Mouse (Mus musculus): ENCODE results near the gene Wrap53. TPM values are rescaled to one million over a fixed set of nuclear protein-coding genes. Genes with fewer than 3 reads are reported as not detected.
A peak's percentile ranks its signal among the peaks of the same experiment; 100 is the strongest.

Gene Wrap53
- polyA plus RNA-seq, 1 experiment from 2014 or later, result 23.6 TPM

DNA sequence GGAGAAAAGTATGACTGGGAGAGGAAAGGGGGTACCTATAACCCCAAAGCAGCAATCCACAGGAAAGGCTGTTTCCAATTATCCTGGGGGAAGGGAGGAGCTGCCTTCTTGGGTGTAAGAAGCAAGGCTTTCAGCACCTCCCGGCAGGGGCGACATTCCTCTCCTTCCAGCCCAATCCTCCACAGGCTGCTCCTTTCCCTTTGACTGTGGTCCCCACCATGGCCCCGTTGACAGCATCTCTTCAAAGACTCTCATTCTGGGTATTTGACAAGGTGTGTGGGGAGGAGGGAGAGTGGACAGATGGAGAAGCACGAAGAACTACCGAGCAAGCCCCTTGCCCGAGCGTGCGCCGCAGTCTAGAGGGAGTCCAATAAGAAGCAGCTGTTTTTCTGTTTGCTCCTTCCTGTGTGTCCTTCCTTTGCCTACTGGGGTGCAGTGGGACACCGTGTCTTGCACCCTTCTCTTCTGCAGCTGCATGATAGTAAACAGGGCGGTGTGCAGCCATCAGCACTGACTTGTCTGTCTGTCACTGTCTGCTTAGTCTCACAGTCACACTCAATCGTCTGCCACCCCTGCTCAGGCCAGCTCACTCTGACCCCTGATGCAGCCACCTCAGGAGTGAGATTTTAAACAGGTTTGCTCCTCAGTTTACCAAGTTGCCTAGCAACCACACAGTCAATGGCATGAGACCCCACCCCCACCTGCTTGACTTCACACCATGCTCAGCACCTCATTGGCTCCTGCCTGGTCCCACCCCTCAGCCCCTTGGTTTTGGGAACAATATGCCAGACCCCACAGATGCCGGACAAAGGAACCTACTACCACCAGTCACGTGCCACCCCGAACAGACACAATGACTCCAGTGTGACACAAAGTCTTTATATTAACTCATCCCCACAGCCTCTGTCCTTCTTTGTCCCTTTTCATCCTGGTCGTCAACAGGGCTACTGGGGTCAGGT is 18.9 kb downstream of the Wrap53 start:
- Histone ChIP-seq H3K36me3 (peaks cover 24% of the 10 kb centered on the region), H3K27ac (peak overlapping the region; percentile 82), H3K9me3 (no peaks in the 10 kb centered on the region), H3K4me2 (peak overlapping the region; percentile 77), H3K4me3 (peak overlapping the region; percentile 62), H3K4me1 (peaks cover 59% of the 10 kb centered on the region), H3K9ac (no peak overlapping the region), H3K27me3 (no peaks in the 10 kb centered on the region)
- WGBS, result 25% methylated on average over 16 of the region's 16 CpGs
- ATAC-seq (ENCODE audit: insufficient number of reproducible peaks, low FRiP score, low TSS enrichment, low read depth), result peak; percentile 19; the same call in 1 of the 2 replicates

DNA sequence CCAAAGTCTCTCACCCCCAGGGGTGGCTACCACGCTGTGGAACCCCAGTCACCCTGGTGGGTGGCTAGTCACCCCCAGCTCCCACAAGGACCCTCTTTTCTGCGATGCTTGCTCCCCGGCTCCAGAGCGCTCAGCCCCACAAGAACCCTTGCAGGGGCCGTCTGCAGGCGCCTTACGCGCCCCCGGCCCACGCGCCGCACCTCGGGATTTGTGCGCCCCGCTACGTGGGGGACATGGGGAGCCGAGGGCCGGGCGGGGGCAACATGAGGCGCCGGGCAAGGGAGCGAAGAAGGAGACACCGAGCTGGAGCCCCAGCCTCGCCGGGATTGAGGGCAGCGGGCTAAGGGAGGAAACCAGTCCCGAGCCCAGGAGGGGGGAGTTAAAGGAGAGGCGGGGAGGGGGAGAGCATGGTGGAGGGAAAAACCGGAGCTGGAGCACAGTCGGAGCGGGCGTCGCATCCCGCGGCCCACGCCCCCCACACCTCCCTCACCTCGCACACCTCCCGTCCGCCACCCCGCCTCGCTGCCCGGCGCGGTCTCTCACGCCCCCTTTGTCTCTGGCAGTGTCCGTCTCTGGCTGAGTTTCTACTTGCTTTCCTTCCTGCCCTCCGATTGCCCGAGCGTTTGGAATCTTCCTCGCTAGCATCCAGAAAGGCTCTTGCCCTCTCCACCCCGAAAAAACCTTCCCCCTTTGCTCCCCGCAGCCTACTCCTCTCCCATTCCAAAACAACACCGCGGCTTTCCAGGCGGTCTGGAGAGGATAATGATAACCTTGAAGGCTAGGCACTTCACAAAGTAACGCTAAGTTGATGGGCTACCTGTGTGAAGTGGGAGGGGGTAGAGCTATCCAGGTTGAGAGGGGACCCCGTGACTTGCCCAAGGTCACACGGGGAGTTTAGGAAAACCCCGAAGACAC is 19.9 kb downstream of the Wrap53 start, which contains the start of gene Efnb3:
Gene Efnb3 (minus strand): TSS at position 355 of the 915 bp plus-strand sequence.
- WGBS, result under 1% methylated on average over 55 of the region's 59 CpGs

DNA sequence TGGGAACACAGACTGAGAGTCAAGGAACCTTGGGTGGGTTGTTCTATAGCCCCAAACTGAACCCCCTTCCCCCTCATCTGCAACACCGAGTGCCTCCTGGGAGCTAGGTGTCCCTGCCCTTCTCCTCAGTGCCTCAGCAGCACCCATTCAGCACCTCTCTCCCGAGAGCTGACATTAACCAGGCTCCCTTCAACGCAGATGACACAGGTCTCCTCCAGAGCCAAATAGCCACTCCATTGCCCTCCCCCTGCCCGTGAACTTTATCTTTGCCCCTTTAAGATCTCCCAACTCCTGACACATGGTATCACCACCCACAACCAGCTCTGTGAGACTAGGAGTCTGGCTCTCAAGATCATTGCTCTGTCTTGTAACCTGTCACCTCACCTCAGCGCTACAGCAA is 20.9 kb downstream of the Wrap53 start:
- peak overlapping the region; percentile 77 for H3K4me2 ChIP-seq
- H3K27ac ChIP-seq, result peak overlapping the region; percentile 82
- no peak for ATAC-seq (ENCODE audit: insufficient number of reproducible peaks, low FRiP score, low TSS enrichment, low read depth)
- H3K4me3 ChIP-seq, result peak overlapping the region; percentile 62
- peaks cover 55% of the 10 kb centered on the region for H3K4me1 ChIP-seq
- no peaks in the 10 kb centered on the region for H3K9me3 ChIP-seq
- H3K27me3 ChIP-seq, result no peaks in the 10 kb centered on the region
- peaks cover 21% of the 10 kb centered on the region for H3K36me3 ChIP-seq
- peak overlapping the region; percentile 74; the same call in 1 of the 2 replicates for H3K9ac ChIP-seq
- WGBS, result 10% methylated on average over 5 of the region's 5 CpGs

More for the DNA sequence above, 19.9 kb downstream of the Wrap53 start, which contains the start of gene Efnb3:
- Histone ChIP-seq H3K9ac (peak within 1 kb of the TSS; percentile 74), H3K27ac (peak within 1 kb of the TSS; percentile 82), H3K4me1 (peaks cover 55% of the 10 kb centered on the region), H3K4me2 (peak within 1 kb of the TSS; percentile 77), H3K4me3 (peak within 1 kb of the TSS; percentile 62), H3K36me3 (peaks cover 24% of the 10 kb centered on the region), H3K9me3 (no peaks in the 10 kb centered on the region), H3K27me3 (no peaks in the 10 kb centered on the region)
- peak; percentile 66 for ATAC-seq (ENCODE audit: insufficient number of reproducible peaks, low FRiP score, low TSS enrichment, low read depth)

DNA sequence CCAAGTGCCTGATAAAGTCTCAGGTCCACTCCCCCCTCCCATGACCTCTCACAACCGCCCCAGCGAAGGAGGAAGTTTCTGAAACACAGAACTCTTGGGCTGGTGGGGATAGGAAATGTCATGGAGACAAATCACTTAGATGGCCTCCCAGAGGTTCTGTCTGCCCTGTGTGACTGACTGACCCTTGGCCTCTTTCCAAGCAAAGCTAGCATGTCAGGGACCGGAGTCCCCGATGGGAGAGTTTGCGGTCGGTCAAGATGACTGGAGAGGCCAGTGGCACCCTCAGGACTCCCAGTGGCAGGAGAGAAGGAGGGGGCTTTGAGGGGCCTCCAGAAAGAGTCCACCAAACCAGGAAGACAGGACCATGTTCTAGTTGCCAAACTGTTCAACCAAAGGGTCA is 21.3 kb downstream of the Wrap53 start:
- H3K9me3 ChIP-seq, result no peaks in the 10 kb centered on the region

DNA sequence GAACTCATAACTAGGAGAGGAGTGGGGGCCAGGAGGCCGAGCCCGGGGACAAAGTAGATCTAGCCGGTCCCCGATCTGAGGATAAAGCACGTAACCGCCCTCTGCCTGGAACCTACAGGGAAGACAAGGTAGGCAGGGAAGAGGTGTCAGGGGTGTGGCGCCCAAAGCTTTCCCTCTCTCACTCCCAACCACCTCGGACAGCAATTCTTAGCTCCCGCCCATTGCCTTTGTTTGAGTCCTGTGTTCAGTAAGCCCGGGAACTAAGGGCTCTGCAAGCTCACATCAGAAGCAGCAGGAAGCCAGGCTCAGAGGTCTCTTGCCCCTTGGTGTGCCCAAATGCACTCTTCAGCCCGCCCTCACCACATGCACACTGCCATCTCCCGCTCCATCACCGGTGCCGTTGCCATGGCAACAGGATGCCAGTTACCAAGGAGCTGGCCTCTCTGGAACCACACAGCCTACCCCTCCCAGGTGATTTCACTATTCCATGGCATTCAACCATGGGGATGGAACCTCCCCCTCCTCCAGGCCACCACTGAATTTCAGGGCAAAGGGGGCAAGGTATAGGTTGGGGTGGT is 22.6 kb downstream of the Wrap53 start:
- Histone ChIP-seq H3K4me1 (peaks cover 53% of the 10 kb centered on the region), H3K9me3 (no peaks in the 10 kb centered on the region), H3K4me3 (no peak overlapping the region), H3K9ac (no peak overlapping the region), H3K36me3 (peaks cover 9% of the 10 kb centered on the region), H3K27ac (no peak overlapping the region), H3K27me3 (no peaks in the 10 kb centered on the region), H3K4me2 (0 out of 2 replicates have a peak overlapping the region, but pooled peaks have one; percentile 3)
- 35% methylated on average over 14 of the region's 14 CpGs for WGBS
- no peak for ATAC-seq (ENCODE audit: insufficient number of reproducible peaks, low FRiP score, low TSS enrichment, low read depth)

More for the DNA sequence above, 21.3 kb downstream of the Wrap53 start:
- no peak for ATAC-seq (ENCODE audit: insufficient number of reproducible peaks, low FRiP score, low TSS enrichment, low read depth)
- Histone ChIP-seq H3K4me3 (peak overlapping the region; percentile 62), H3K4me2 (peak overlapping the region; percentile 77), H3K9ac (0 out of 2 replicates have a peak overlapping the region, but pooled peaks have one; percentile 74), H3K27me3 (no peaks in the 10 kb centered on the region), H3K27ac (no peak overlapping the region), H3K4me1 (peaks cover 55% of the 10 kb centered on the region), H3K36me3 (peaks cover 18% of the 10 kb centered on the region)
- WGBS, result 39% methylated on average over 6 of the region's 6 CpGs

DNA sequence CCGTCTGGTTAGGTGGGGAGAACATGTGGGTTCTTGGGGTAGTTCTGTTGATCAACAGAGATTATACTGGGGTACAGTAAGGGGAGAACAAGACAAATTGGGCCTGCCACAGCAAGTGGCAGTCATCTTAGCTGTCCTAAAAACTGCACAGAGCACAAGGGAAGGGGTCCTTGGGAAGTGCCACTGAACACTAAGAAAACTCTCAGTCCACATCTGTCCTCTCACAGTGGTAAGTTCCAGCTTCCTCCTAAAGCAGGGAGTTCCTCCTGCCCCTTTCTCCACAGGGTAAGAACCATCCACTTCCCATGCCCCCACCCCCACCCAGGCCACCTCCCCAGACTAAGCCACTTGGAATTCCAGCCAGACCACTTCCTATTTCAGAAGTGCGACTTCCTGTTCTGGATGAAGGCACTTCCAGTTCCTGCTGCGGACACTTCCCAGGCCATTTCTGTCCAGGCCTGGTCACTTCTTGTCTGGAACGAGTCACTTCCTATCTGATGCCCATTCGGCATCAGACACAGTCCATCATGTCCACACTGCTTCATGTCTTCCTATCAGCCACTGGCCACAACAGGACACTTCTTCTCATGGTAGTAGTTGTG is 25.4 kb downstream of the Wrap53 start:
- no peaks in the 10 kb centered on the region for H3K27me3 ChIP-seq
- H3K4me3 ChIP-seq, result no peak overlapping the region
- H3K4me2 ChIP-seq, result no peak overlapping the region
- peaks cover 33% of the 10 kb centered on the region for H3K4me1 ChIP-seq
- WGBS, result 77% methylated on average over 5 of the region's 5 CpGs
- H3K27ac ChIP-seq, result no peak overlapping the region
- H3K9ac ChIP-seq, result no peak overlapping the region
- no peaks in the 10 kb centered on the region for H3K9me3 ChIP-seq
- ATAC-seq (ENCODE audit: insufficient number of reproducible peaks, low FRiP score, low TSS enrichment, low read depth), result no peak
- H3K36me3 ChIP-seq, result no peaks in the 10 kb centered on the region

DNA sequence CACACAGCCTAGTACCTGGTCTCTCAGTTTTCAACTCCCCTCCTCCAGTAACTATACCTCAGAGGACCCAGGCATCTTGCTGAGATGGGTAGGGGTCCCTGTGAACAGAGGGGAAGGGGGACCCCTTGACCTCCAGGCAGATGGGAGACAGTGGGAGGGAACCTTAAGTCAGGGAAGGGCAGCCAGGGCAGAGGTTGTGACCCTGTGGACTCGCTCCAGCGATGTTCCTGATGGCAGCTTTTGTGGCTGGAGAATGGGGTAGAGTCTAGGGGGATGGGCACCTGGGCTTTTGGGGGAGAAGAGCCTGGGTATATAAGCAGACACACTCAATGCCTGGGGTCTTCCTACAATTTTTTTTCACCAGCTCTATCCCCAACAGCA is 26.7 kb downstream of the Wrap53 start:
- H3K27me3 ChIP-seq, result no peaks in the 10 kb centered on the region
- H3K36me3 ChIP-seq, result no peaks in the 10 kb centered on the region
- no peaks in the 10 kb centered on the region for H3K9me3 ChIP-seq
- no peak for ATAC-seq (ENCODE audit: insufficient number of reproducible peaks, low FRiP score, low TSS enrichment, low read depth)
- no peak overlapping the region for H3K27ac ChIP-seq
- H3K4me3 ChIP-seq, result no peak overlapping the region
- no peak overlapping the region for H3K9ac ChIP-seq
- 15% methylated on average over 2 of the region's 2 CpGs for WGBS
- peaks cover 24% of the 10 kb centered on the region for H3K4me1 ChIP-seq
- no peak overlapping the region for H3K4me2 ChIP-seq

DNA sequence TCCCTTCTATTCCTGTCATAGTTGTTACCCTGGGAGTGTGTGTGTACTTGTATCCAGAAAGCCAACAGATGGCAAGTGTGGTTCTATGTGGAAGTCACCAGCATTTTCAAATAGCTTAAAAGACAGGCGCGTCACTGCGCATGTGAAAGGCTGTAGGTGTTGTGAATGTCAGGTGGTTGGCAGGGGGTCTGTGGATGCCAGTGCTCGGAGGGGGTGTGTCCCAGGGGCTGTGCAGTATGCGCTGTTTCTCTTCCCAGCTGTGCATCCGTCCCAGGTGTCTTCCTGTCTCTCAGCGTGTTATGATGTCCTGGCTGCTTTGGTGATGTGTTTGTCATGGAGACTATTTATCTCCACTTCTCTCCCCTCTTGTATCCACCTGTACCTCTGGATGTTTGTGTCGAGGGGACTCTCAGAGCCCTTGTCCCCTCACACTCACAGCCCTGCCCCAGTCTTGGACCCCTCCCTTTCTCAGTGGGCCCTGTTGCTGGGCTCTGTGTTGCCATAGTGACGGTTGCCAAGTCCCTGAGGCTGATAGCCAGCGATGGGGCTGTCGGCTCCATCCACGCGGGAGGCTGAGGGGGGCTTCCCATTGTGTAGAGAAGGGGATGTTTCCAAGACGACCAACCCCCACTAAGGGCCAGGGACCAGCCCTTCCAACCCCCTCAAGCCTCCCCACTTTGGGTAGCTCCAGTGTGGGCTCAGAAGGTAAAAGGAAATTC is 27.3 kb downstream of the Wrap53 start:
- WGBS, result 27% methylated on average over 14 of the region's 14 CpGs
- no peak overlapping the region for H3K27ac ChIP-seq
- H3K27me3 ChIP-seq, result no peaks in the 10 kb centered on the region
- H3K4me2 ChIP-seq, result no peak overlapping the region
- H3K4me1 ChIP-seq, result peaks cover 22% of the 10 kb centered on the region
- H3K9me3 ChIP-seq, result no peaks in the 10 kb centered on the region
- no peak overlapping the region for H3K4me3 ChIP-seq
- H3K36me3 ChIP-seq, result no peaks in the 10 kb centered on the region
- no peak for ATAC-seq (ENCODE audit: insufficient number of reproducible peaks, low FRiP score, low TSS enrichment, low read depth)
- no peak overlapping the region for H3K9ac ChIP-seq

DNA sequence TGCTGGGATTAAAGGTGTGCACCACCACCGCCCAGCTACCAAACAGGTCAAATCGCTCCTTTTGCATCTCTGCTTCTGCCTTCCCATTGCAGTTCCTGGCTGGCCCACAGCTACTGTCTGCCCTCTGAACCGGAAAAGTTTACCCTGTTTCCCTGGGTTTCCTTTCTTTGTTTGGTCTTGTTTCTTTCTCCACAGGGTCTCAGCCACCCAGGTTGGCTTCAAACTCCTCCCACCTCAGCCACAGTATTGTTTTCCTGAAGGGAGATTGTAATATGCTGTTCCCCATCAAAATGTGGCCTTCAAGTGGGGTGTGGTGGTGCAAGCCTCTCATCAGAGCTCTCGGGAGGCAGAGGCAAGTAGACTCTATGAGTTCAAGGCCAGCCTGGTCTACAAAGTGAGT is 28.7 kb downstream of the Wrap53 start:
- Histone ChIP-seq H3K9me3 (no peaks in the 10 kb centered on the region), H3K4me3 (no peak overlapping the region), H3K4me2 (no peak overlapping the region), H3K36me3 (no peaks in the 10 kb centered on the region), H3K4me1 (peaks cover 26% of the 10 kb centered on the region), H3K9ac (no peak overlapping the region), H3K27me3 (no peaks in the 10 kb centered on the region), H3K27ac (no peak overlapping the region)
- 82% methylated on average over 4 of the region's 4 CpGs for WGBS
- ATAC-seq (ENCODE audit: insufficient number of reproducible peaks, low FRiP score, low TSS enrichment, low read depth), result no peak

DNA sequence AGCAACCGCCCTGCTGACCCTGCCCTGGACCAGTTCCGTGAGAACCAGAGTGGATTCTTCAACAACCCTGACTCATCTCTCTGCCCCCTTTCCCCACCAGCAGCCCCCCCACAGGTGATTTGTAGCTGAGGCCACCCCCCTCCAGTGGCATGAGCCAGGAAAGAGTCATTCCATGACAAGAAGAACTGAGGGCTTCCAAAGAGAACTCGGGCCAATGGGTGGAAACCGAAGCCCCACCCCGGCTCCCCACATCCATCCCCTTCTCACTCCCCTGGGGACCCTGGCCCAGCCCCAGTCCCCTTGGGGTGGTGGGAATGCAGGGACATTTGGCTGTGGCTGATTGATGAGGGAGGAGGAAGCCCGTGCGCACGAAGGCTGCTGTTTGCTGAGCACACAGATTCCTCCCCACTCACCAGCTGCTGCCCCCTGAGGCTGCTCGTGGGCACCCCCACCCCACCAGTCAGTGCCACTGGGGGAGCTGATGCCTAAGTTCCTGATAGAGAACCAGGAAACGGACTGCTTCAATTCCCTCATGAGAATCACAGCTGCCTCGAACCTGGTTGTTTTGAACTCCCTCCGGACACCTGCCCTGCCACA is 30.9 kb downstream of the Wrap53 start, which contains the start of gene Dnah2:
Gene Dnah2 (minus strand): TSS at position 51 of the 597 bp plus-strand sequence.
- Histone ChIP-seq H3K4me3 (no peak within 1 kb of the TSS), H3K9ac (peak within 1 kb of the TSS; percentile 2; the same call in 1 of the 2 replicates), H3K4me1 (peaks cover 33% of the 10 kb centered on the region), H3K9me3 (no peaks in the 10 kb centered on the region), H3K36me3 (no peaks in the 10 kb centered on the region), H3K27me3 (no peaks in the 10 kb centered on the region), H3K27ac (no peak within 1 kb of the TSS), H3K4me2 (no peak within 1 kb of the TSS)
- 34% methylated on average over 12 of the region's 12 CpGs for WGBS
- no peak for ATAC-seq (ENCODE audit: insufficient number of reproducible peaks, low FRiP score, low TSS enrichment, low read depth)

All from limb, embryonic 15.5 days (tissue).